Mouse (Mus musculus): ENCODE data around the gene Phf13. TPM values are rescaled to one million over a fixed set of nuclear protein-coding genes. Genes with fewer than 3 reads are reported as not detected.

Phf13 gene
- total RNA-seq, 2 experiments from 2014 or later: 2.8 to 3.4 TPM

DNA sequence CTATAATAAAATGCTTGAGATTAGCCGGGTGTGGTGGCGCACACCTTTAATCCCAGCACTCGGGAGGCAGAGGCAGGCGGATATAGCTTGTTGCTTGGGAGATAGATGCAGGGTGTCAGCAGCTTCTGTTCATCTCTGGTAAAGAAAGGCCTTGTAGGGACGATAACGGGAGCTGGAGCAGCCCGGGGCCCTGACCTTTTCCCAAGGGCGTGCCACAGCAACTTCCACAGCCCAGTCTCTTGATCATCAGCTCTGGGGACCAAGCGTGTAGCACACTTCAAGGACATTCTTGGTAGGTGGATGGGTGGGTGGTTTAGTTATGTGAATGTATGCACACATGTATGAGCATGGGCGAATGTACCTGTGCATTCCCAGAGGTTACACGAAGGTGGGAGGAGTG is 49.8 kb downstream of the Phf13 start:
- no peak for DNase-seq

Other genes with a start within 250 kb of the Phf13 start
- gene Camta1, start 134.4 kb downstream of the Phf13 start, total RNA-seq (2021): 100 to 1,000 TPM in 1 of 2 experiments, 10 to 100 TPM in 1; 91.0 to 104 TPM
- 10 to 100 TPM; 59.3 to 68.8 TPM for gene Dnajc11, start 62.6 kb downstream of the Phf13 start, total RNA-seq (2021)
- 10 to 100 TPM; 27.5 to 29.3 TPM for gene Thap3, start 7.3 kb downstream of the Phf13 start, total RNA-seq (2021)
- gene Klhl21, start 12.5 kb upstream of the Phf13 start, total RNA-seq (2021): 10 to 100 TPM; 56.9 to 66.5 TPM
- 1 to 10 TPM; 2.5 TPM for gene Zbtb48, start 31.4 kb upstream of the Phf13 start, total RNA-seq (2021)
- gene Tas1r1, start 42.3 kb upstream of the Phf13 start, total RNA-seq (2021): under 1 TPM; 0.84 to 0.86 TPM
- gene Nol9, start 43.1 kb upstream of the Phf13 start, total RNA-seq (2021): 1 to 10 TPM; 9.6 TPM
- gene Plekhg5, start 76.2 kb upstream of the Phf13 start, total RNA-seq (2021): 1 to 10 TPM; 5.0 to 6.5 TPM
- gene Tnfrsf25, start 119.7 kb upstream of the Phf13 start, total RNA-seq (2021): 1 to 10 TPM; 1.2 TPM
- gene Espn, start 156.1 kb upstream of the Phf13 start, total RNA-seq (2021): under 1 TPM; 0.23 to 0.38 TPM
- gene Hes2, start 162.6 kb upstream of the Phf13 start, total RNA-seq (2021): not detected
- 10 to 100 TPM; 15.4 to 19.1 TPM for gene Acot7, start 181.9 kb upstream of the Phf13 start, total RNA-seq (2021)

All from gastrocnemius, postnatal 25 days (tissue).